Mouse (Mus musculus) heart, postnatal 10 days (tissue): ENCODE data around the gene Cd52. TPM values are rescaled to one million over a fixed set of nuclear protein-coding genes. Genes with fewer than 3 reads are reported as not detected.

Experiments
- DNase-seq, 2 experiments: peaks; one replicate each; pipeline ENCODE4 v3.0.0; 2021
- intact Hi-C: fragments of 180-260 bp; cut with DNase I; formaldehyde crosslinking; loops from one replicate; pipeline ENCODE4 v1.15.1; 2025
- total RNA-seq, 2 experiments: library from RNA; stranded (reverse); gene quantifications; 2 replicates each; pipeline ENCODE4 v1.2.3; 2021

Cd52 gene
- total RNA-seq, 2 experiments from 2014 or later, result 3.4 to 6.5 TPM

GRCm38 (mm10) chr4:134094004-134094564 is 798 bp downstream of the Cd52 start:
- intact Hi-C loops, result no loop called here

GRCm38 (mm10) chr4:134092382-134093288 is 2.2 kb downstream of the Cd52 start:
- intact Hi-C loops, result loop anchor here (1.0 to 2.0 kb wide), 2 partner anchors 31 to 198 kb away; no protein-coding TSS in a partner anchor
- DNase-seq, result peak; percentile 56 to 73

More at GRCm38 (mm10) chr4:134094004-134094564, 798 bp downstream of the Cd52 start:
- DNase-seq, result no peak

GRCm38 (mm10) chr4:134091225-134091529 is 3.7 kb downstream of the Cd52 start:
- no peak for DNase-seq
- intact Hi-C loops, result no loop called here

- DNase-seq, result no peak
- intact Hi-C loops, result no loop called here
Measured at GRCm38 (mm10) chr4:134090521-134091224, 4.2 kb downstream of the Cd52 start.

GRCm38 (mm10) chr4:134089029-134089428 is 5.9 kb downstream of the Cd52 start:
- no peak for DNase-seq
- intact Hi-C loops, result loop anchor here (5.0 kb wide), 1 partner anchor 193 kb away; no protein-coding TSS in a partner anchor

- DNase-seq, result peak; percentile 28 to 54
- intact Hi-C loops, result loop anchor here (2.0 to 5.0 kb wide), 2 partner anchors 51 to 195 kb away; no protein-coding TSS in a partner anchor
Measured at GRCm38 (mm10) chr4:134087412-134087811, 7.5 kb downstream of the Cd52 start.

- DNase-seq, result no peak
- intact Hi-C loops, result loop anchor here (5.0 kb wide), 1 partner anchor 197 kb away; no protein-coding TSS in a partner anchor
Measured at GRCm38 (mm10) chr4:134084999-134085398, 9.9 kb downstream of the Cd52 start.

- intact Hi-C loops, result no loop called here
- no peak for DNase-seq
Measured at GRCm38 (mm10) chr4:134082460-134082859, 12.4 kb downstream of the Cd52 start.

GRCm38 (mm10) chr4:134081730-134082386 is 13.0 kb downstream of the Cd52 start:
- intact Hi-C loops, result no loop called here
- DNase-seq, result peak; percentile 44 to 46

GRCm38 (mm10) chr4:134080674-134081073 is 14.2 kb downstream of the Cd52 start:
- intact Hi-C loops, result no loop called here
- no peak for DNase-seq

GRCm38 (mm10) chr4:134078694-134079093 is 16.2 kb downstream of the Cd52 start:
- intact Hi-C loops, result loop anchor here (2.0 kb wide), 1 partner anchor 42 kb away; no protein-coding TSS in a partner anchor
- DNase-seq, result peak; percentile 59 to 64

- no peak for DNase-seq
- intact Hi-C loops, result no loop called here
Measured at GRCm38 (mm10) chr4:134068793-134069580, 25.9 kb downstream of the Cd52 start.

- DNase-seq, result no peak
- intact Hi-C loops, result no loop called here
Measured at GRCm38 (mm10) chr4:134067833-134068544, 26.9 kb downstream of the Cd52 start.

- intact Hi-C loops, result no loop called here
- DNase-seq, result no peak
Measured at GRCm38 (mm10) chr4:134067383-134067782, 27.5 kb downstream of the Cd52 start.

GRCm38 (mm10) chr4:134065431-134066004 is 29.4 kb downstream of the Cd52 start:
- DNase-seq, result no peak
- intact Hi-C loops, result no loop called here

GRCm38 (mm10) chr4:134062561-134062960 is 32.3 kb downstream of the Cd52 start:
- no peak for DNase-seq
- intact Hi-C loops, result no loop called here

- DNase-seq, result no peak
- intact Hi-C loops, result no loop called here
Measured at GRCm38 (mm10) chr4:134061944-134062446, 32.9 kb downstream of the Cd52 start.

GRCm38 (mm10) chr4:134061166-134061830 is 33.6 kb downstream of the Cd52 start:
- intact Hi-C loops, result no loop called here
- DNase-seq, result no peak
